Mouse (Mus musculus): ENCODE results near the gene Gpkow.
"Not testable (repeated sequence)": the region's sequence is repeated elsewhere in the genome, so short reads cannot be mapped to it uniquely, and the experiment has no call there.

Gpkow gene

GRCm38 (mm10) chrX:7680864-7681263 is 16.1 kb upstream of the Gpkow start, which contains the start of gene Magix:
Gene Magix, minus strand, starts transcription at chrX:7681251.
- ATAC-seq (ENCODE audit: insufficient number of reproducible peaks, low FRiP score, low TSS enrichment), result 0 out of 2 replicates have a peak, but pooled peaks have one; percentile 56

DNA sequence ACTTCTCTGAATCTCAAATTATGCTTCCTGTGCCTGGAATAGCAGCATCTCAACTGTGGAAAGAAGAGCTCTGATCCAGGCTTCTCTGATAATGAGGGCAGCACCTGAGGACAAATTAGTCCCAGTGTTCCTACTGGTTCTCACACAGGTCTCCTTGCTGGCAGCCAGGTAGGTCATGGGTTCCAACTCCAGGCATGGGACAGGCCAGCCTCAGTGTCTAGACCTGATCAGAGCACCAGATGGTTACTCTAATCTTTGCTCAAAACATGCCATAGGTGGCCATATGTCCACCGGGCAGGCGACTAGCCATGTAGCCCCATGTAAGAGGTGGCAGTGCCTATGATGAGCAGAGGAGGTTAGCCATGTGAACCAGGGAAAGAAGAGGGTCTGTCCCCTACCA is 8.6 kb upstream of the Gpkow start:
- no peak for ATAC-seq (ENCODE audit: insufficient number of reproducible peaks, low FRiP score, low TSS enrichment)

- no peak for ATAC-seq (ENCODE audit: insufficient number of reproducible peaks, low FRiP score, low TSS enrichment)
Measured at GRCm38 (mm10) chrX:7690486-7690885, 6.4 kb upstream of the Gpkow start.

DNA sequence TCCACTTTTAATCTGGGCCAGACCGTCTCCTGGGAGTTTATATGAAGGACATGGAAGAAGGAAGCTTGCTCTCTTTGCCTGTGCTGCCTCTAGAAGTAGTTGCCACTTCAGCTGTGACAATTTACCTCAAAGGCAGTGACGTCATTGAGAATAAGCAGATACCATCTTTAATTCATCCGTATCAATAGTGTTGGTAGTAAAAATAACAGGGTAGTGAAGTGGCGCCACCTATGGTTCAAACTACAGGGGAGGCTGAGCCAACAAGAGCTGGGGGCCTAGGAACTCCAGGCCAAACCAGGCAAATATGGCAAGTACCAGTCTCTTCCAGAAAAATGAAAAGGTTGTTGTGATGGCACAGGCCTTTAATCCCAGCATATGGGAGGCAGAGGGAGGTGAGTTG is 4.1 kb upstream of the Gpkow start:
- no peak for ATAC-seq (ENCODE audit: insufficient number of reproducible peaks, low FRiP score, low TSS enrichment)

DNA sequence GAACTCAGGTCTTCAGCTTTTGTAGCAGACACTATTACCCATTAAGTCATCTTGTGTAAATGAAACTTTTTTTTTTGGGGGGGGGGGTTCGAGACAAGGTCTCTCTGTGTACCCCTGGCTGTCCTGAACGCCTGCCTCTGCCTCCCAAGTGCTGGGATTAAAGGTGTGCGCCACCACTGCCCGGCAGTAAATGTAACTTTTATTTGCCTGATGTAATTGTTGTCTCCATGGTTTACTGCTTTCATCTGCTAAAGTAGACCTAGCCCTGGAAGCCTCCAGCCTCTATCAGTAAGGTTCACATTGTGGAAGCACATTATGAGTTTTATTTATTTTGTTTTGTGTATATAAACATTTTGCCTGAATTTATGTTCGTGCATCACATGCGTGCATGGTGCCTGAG is 411 bp upstream of the Gpkow start:
- ATAC-seq (ENCODE audit: insufficient number of reproducible peaks, low FRiP score, low TSS enrichment), result no peak

DNA sequence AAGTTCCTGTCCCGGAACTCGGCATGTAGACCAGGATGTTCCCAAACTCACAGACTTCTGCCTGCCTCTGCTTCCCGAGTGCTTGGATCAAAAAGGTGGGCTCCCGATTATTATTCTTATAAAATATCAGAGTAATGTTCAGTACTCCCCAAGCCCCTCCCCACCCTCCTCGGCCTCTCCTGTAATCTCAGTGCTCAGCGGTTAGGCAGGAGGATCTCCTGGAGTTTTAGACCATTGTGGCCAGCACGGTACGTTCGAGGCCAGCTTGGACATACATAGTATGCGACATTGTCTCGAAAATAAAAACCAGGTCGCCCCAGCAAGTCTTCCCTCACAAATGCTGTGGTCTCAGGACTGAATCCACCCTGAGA is 16.8 kb downstream of the Gpkow start:
- not testable (repeated sequence) for ATAC-seq (ENCODE audit: insufficient number of reproducible peaks, low FRiP score, low TSS enrichment)

- peak; percentile 95 for ATAC-seq (ENCODE audit: insufficient number of reproducible peaks, low FRiP score, low TSS enrichment)
Measured at GRCm38 (mm10) chrX:7714135-7714899, 17.4 kb downstream of the Gpkow start, which contains the start of gene Wdr45. Gene Wdr45, plus strand, starts transcription at chrX:7714333.

- not testable (repeated sequence) for ATAC-seq (ENCODE audit: insufficient number of reproducible peaks, low FRiP score, low TSS enrichment)
Measured at GRCm38 (mm10) chrX:7716058-7716457, 19.1 kb downstream of the Gpkow start.

DNA sequence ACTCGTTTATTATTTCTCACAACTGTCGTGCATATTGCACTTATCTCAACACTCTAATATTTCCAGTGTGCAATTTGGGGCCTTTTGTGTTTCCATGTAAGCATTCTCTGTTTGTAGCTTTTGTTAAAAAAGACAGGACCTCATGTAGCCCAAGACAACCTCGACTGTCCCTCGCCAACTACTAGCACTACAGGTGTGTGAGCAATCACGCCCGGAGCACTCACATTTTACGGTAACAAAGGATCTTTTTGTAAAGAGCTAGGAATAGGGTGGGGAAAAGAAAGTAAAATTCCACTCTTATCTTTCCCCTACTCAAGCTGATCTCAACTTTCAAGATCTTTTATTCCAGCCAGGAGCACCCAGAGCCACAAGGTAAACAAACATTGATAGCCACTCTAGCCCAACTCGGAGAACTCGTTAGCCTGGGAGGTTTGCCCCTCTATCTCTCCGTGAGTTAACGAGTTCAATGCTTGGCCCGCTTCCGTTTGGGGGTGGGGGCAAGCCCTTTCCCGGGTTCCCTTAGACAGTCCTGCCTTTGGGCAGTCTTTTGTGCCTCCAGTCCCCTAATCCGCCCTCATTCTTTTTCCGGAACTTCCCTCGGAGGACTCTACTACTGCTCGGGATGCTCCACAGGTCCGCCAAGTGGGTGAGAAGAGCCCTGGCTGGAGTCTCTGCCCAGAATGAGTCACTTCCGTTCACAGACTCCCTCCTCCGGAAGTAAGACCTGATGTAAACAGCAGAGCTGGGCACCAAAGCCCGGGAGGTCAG is 24.8 kb downstream of the Gpkow start, which contains the start of gene Gm45208:
Gm45208 (plus strand) TSS at position 732 of the 768 bp plus-strand sequence.
- ATAC-seq (ENCODE audit: insufficient number of reproducible peaks, low FRiP score, low TSS enrichment), result peak; percentile 90

GRCm38 (mm10) chrX:7722282-7722611 is 25.3 kb downstream of the Gpkow start:
- ATAC-seq (ENCODE audit: insufficient number of reproducible peaks, low FRiP score, low TSS enrichment), result no peak

DNA sequence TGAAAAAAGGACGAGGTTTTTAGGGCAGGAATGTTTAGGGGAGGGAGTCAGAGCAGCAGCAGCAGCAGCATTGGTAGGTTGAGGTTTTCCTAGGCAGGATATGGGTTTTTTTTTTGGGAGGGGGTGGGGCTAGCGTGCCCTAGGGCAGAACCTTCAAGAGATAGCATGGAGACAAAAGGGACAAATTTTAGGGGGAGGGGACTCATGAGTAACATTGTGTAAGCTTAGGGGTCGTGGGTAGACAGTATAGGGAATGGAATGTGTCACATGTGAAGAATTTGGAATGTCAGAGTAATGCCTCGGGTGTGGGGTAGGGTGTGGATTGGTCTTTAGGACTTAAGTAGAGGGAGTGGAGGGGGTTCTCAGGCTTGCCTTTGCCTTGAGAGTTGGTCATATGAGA is 25.8 kb downstream of the Gpkow start:
- ATAC-seq (ENCODE audit: insufficient number of reproducible peaks, low FRiP score, low TSS enrichment), result no peak

DNA sequence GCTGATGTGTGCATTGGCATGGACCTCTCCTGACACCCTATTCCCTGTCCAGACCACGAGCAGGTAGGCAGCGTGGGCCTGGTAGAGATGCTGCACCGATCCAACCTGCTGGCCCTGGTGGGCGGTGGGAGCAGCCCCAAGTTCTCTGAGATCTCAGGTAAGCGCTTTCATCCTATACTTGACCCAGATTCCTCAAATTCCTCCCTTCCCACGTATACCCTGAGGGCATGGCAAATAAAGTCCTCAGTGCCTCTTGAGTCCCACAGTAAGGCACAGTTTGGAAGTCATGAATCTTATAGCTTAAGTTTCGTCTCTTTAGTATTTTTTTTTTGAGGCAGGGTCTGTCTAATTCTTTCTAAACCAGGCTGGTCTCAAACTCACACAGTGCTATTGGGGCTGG is 27.2 kb downstream of the Gpkow start:
- no peak for ATAC-seq (ENCODE audit: insufficient number of reproducible peaks, low FRiP score, low TSS enrichment)

GRCm38 (mm10) chrX:7725841-7726240 is 28.9 kb downstream of the Gpkow start:
- no peak for ATAC-seq (ENCODE audit: insufficient number of reproducible peaks, low FRiP score, low TSS enrichment)

DNA sequence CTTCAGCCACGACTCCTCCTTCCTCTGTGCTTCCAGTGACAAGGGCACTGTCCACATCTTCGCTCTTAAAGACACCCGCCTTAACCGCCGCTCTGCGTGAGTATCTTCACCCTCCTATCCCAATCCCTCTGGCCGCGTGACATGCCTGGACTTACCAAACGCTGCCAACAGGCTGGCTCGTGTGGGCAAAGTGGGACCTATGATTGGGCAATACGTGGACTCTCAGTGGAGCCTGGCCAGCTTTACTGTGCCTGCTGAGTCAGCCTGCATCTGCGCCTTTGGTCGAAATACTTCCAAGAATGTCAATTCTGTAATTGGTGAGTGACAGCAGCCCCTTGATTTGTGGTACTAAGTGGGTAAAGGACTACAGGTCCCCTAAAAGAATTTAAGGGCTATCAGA is 30.2 kb downstream of the Gpkow start:
- no peak for ATAC-seq (ENCODE audit: insufficient number of reproducible peaks, low FRiP score, low TSS enrichment)

- peak; percentile 94 for ATAC-seq (ENCODE audit: insufficient number of reproducible peaks, low FRiP score, low TSS enrichment)
Measured at GRCm38 (mm10) chrX:7728215-7728921, 31.4 kb downstream of the Gpkow start, which contains the start of gene Praf2. Gene Praf2, plus strand, starts transcription at chrX:7728439.

- no peak for ATAC-seq (ENCODE audit: insufficient number of reproducible peaks, low FRiP score, low TSS enrichment)
Measured at GRCm38 (mm10) chrX:7728922-7729265, 32.0 kb downstream of the Gpkow start.

DNA sequence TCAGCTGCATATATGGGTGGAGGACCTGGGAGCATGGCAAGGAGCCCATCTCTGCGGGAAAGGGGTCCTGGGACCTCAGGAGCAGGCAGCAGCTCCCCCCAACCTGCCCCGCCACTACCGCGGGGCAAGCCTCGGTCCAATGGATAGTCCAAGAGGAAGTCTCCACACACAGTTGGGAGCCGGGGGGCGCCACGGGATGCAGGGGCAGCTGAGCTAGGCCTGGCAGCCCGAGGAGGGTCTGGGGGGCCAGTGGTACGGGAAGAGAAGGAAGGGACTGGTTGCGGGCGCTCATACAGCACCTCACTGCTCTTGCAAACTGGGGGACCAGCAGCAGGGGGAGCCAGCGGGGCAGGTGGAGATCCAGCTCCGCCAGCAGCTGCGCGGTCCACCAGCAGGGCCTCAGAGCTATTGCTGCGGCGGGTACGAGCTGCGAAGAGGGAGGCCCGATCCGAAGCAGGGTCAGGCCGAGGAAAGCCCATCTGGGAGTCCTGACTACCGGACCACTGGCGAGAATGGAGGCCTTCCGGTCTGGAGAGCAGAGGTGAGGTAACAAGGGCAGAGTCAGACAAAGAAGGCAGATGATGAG is 36.7 kb downstream of the Gpkow start:
- ATAC-seq (ENCODE audit: insufficient number of reproducible peaks, low FRiP score, low TSS enrichment), result no peak

DNA sequence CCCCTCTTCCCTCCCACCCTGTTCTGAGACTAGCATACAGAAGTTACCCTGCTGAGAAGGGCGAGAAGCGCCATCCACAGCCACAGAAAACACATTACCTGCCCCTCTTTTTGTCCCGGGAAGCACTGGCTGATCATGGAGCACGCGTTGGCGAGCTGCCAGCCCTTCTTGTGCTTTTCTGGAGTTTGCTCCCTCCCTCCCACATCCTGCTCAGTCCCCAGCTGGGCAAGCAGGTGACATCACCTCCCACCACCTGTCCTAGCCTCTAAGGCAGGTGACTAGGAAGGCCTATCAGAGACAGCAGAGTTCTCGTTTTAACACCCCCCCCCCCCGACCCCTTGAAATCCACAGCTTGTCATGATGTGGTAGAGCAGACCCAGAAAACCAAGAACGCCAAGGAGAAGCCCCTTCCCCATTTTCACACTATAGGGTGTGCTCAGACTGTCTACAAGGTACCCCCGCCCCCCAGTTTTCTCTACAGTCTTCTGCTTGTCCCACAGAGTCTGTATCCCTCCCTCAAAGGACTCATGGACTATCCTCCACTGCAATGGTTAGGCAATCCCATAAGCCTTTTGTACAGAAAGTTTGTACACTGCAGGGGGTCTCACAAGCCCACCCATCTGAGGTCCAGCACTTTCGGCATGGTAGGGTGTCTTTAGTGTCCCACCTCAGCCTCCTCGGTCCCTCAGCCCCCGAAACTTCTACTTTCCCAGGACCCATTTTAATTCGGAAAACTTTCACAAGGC is 42.6 kb downstream of the Gpkow start:
- ATAC-seq (ENCODE audit: insufficient number of reproducible peaks, low FRiP score, low TSS enrichment), result peak; percentile 60

GRCm38 (mm10) chrX:7740082-7740819 is 43.3 kb downstream of the Gpkow start:
- no peak for ATAC-seq (ENCODE audit: insufficient number of reproducible peaks, low FRiP score, low TSS enrichment)

All from cerebellum, adult (tissue).